Mouse (Mus musculus) intestine, postnatal 0 days (tissue): ENCODE measurements around the gene Kncn. TPM values are rescaled to one million over a fixed set of nuclear protein-coding genes. Genes with fewer than 3 reads are reported as not detected.

ENCODE experiments used
- ATAC-seq: fragments of 200-750 bp; cut with Nextera tagmentation; 2 replicates; pipeline ENCODE4 v1.8.0; 2017; ENCODE audit warnings: mild to moderate bottlenecking, moderate TSS enrichment, moderate library complexity
- H3K27ac ChIP-seq: fragments of 300-500 bp; sonication (generic); 2 replicates; pipeline ENCODE4 v1.5.1; 2014; ENCODE audit warnings: mild to moderate bottlenecking, low read depth, low read length, moderate library complexity
- H3K27me3 ChIP-seq: fragments of 300-500 bp; sonication (generic); replicated peaks from 2 replicates; pipeline ENCODE4 v1.6.1; 2014; ENCODE audit warnings: low read length, mixed read lengths; ENCODE audit not compliant: control insufficient read depth, insufficient read depth
- H3K36me3 ChIP-seq: fragments of 300-500 bp; sonication (generic); 2 replicates; pipeline ENCODE4 v1.6.1; 2014; ENCODE audit warnings: mild to moderate bottlenecking, moderate library complexity; ENCODE audit not compliant: control insufficient read depth, insufficient read depth
- H3K4me1 ChIP-seq: fragments of 300-500 bp; sonication (generic); replicated peaks from 2 replicates; pipeline ENCODE4 v1.6.1; 2014; ENCODE audit warnings: antibody characterized with exemption, low read length, mixed read lengths; ENCODE audit not compliant: control insufficient read depth, insufficient read depth
- H3K4me2 ChIP-seq: fragments of 300-500 bp; sonication (generic); replicated peaks from 2 replicates; pipeline ENCODE4 v1.6.1; 2014; ENCODE audit warnings: low read depth, mild to moderate bottlenecking, moderate library complexity
- H3K4me3 ChIP-seq: fragments of 300-500 bp; sonication (generic); 2 replicates; pipeline ENCODE4 v1.5.1; 2014; ENCODE audit warnings: low read depth, low read length
- H3K9ac ChIP-seq: fragments of 300-500 bp; sonication (generic); 2 replicates; pipeline ENCODE4 v1.6.1; 2014; ENCODE audit warnings: mild to moderate bottlenecking, low read depth, low read length
- H3K9me3 ChIP-seq: fragments of 300-500 bp; sonication (generic); 2 replicates; pipeline ENCODE4 v1.6.1; 2016; ENCODE audit warnings: mixed run types; ENCODE audit not compliant: control insufficient read depth
- CTCF ChIP-seq: sonication (generic); IDR thresholded peaks from 2 replicates; pipeline ENCODE4 v1.5.1; 2016; ENCODE audit warnings: low read depth, mild to moderate bottlenecking, control low read depth, antibody characterized with exemption, moderate library complexity
- WGBS: fragments of 180-500 bp; shearing (Covaris S2); extraction: QIAGEN DNeasy Blood & Tissue Kit; methylation state at CpG from one replicate; pipeline ENCODE4 v1.1.7; 2014; 5-methylcytosine and 5-hydroxymethylcytosine counted together
- polyA plus RNA-seq: library from polyadenylated mRNA; unstranded; fragments of >200 nt; fragmentation: Nextera tagmentation; extraction: Ambion mirVana; gene quantifications from 2 replicates; pipeline ENCODE4 v1.2.1, GENCODE M21; 2015

Kncn gene
- polyA plus RNA-seq, 1 experiment from 2014 or later = not detected

DNA sequence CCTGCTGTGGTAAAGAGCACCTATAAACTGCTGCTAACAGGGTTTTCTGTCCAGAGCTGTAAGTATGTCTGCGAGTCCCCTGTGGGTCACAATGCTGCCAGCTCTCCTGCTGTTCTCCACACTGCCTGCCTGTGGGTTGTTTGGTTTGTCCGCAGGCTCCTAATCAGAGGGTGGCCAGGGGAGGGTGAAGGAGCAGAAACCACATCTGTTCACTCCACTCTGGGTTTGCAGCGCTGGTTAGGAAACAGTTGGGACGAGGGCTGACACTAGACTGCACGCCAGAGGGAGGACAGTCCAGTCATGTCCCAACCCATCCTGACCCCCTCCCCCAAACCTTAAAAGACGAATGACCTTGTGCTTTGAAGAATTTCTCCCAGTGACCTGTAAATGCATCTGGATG is 29.1 kb upstream of the Kncn start:
- Histone ChIP-seq H3K9ac (no peak overlapping the region), H3K9me3 (no peaks in the 10 kb centered on the region), H3K27ac (no peak overlapping the region), H3K4me2 (no peak overlapping the region), H3K4me1 (no peaks in the 10 kb centered on the region), H3K27me3 (no peaks in the 10 kb centered on the region), H3K36me3 (peaks cover 61% of the 10 kb centered on the region), H3K4me3 (no peak overlapping the region)
- ATAC-seq = no peak
- 72% methylated on average over 6 of the region's 6 CpGs for WGBS
- TF ChIP-seq CTCF = no peak

DNA sequence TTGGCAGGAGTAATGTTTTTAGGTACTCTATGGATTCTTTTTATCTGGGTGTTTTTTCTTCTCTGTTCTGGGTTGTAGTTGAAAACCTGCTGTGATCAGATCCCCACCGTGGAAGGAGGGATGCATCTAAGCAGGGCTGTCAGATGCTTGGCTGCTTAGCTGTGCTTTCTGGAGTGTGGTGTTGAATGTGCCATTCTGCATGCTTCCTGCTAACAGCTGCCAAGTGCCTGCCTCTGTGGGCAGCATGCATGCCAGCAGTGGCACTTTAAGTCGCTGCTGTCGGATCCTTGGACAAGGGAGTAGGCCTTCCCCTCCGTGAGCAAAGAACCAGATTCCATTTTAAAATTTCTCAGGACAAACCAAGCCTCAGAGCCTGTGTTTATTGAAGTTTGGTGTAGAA is 28.6 kb upstream of the Kncn start:
- no peak overlapping the region for H3K27ac ChIP-seq
- no peak overlapping the region for H3K4me2 ChIP-seq
- no peak overlapping the region for H3K9ac ChIP-seq
- no peak for ATAC-seq
- H3K27me3 ChIP-seq = no peaks in the 10 kb centered on the region
- peaks cover 63% of the 10 kb centered on the region for H3K36me3 ChIP-seq
- WGBS = 78% methylated on average over 4 of the region's 4 CpGs
- no peak overlapping the region for H3K4me3 ChIP-seq
- TF ChIP-seq CTCF = no peak
- no peaks in the 10 kb centered on the region for H3K9me3 ChIP-seq
- H3K4me1 ChIP-seq = no peaks in the 10 kb centered on the region

DNA sequence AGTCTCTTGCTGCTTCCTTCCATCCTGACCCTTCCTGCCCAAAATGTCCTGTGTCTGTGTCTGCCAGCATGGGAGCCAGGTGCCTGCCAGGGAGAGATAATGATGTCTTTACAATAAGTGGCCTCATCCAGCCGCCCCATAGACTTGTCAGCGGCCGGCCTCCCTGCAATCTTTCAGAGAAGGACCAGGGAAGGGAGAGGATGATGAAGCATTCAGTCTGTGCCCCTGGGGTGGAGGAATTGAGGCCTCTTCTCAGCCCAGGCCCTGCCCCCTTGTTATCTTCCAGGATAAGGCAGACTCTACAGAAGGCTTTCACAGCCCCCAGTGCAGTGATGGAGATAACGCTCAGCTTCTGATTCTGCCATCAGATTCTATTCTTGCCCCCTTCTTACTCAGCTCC is 27.9 kb upstream of the Kncn start:
- H3K4me2 ChIP-seq = no peak overlapping the region
- no peak overlapping the region for H3K4me3 ChIP-seq
- no peaks in the 10 kb centered on the region for H3K27me3 ChIP-seq
- H3K9ac ChIP-seq = no peak overlapping the region
- peaks cover 61% of the 10 kb centered on the region for H3K36me3 ChIP-seq
- TF ChIP-seq CTCF = no peak
- WGBS = 86% methylated on average over 4 of the region's 4 CpGs
- H3K9me3 ChIP-seq = no peaks in the 10 kb centered on the region
- no peak overlapping the region for H3K27ac ChIP-seq
- no peak for ATAC-seq
- H3K4me1 ChIP-seq = no peaks in the 10 kb centered on the region

DNA sequence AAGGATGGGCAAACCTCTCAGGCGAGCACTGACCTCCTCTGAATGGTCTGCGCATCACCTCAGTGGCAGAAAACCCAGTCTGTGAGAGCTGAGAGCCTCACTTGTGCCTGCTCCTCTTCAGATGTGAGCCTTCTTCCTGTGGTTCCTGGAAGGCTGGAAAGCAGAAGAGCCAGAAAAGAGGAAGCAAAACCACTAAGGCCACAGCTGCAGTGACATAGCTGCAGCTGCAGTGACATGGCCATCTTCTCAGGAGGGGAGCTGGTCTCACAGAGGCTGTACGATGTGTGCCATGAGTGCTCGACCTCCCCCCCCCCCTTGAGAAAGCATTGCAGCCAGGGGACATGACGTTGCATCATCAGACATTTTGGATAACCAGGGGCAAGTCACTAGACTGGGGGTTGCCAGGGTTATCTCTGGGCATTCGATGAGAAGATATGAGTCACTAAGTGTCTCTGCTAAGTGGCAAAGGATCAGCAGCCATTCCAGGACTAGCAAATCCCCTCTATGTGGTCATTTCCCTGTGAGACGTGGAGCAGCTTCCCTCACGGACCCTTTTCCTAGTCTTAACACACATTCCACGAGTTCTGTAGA is 26.8 kb upstream of the Kncn start:
- Histone ChIP-seq H3K27me3 (no peaks in the 10 kb centered on the region), H3K4me3 (no peak overlapping the region), H3K4me1 (no peaks in the 10 kb centered on the region), H3K36me3 (peaks cover 60% of the 10 kb centered on the region), H3K9me3 (no peaks in the 10 kb centered on the region), H3K27ac (no peak overlapping the region), H3K9ac (no peak overlapping the region), H3K4me2 (no peak overlapping the region)
- WGBS = 81% methylated on average over 9 of the region's 9 CpGs
- no peak for ATAC-seq
- no peak for TF ChIP-seq CTCF

DNA sequence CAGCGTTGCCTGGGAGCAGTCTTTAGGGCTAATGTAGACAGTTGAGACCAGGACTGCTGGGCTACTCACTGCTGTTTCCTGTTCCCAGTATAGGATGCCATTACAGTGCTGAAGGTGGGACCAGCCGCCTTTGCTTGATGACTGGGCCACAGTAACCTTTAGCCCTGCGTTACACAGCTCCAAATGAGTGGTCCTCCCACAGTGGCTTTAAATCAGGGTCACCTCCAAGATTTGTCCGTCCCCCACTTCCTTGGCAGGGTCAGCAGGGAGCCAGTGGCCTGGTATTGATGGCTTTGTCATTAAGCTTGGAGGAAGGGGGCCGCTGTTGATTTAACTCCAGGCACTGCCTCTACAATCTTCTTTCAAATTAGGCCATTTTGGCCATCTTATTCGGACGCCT is 20.8 kb upstream of the Kncn start:
- 78% methylated on average over 7 of the region's 7 CpGs for WGBS
- no peak overlapping the region for H3K4me3 ChIP-seq
- TF ChIP-seq CTCF = no peak
- H3K27me3 ChIP-seq = no peaks in the 10 kb centered on the region
- H3K9ac ChIP-seq = no peak overlapping the region
- H3K9me3 ChIP-seq = no peaks in the 10 kb centered on the region
- no peak for ATAC-seq
- H3K4me2 ChIP-seq = no peak overlapping the region
- H3K27ac ChIP-seq = no peak overlapping the region
- peaks cover 53% of the 10 kb centered on the region for H3K36me3 ChIP-seq
- H3K4me1 ChIP-seq = no peaks in the 10 kb centered on the region

DNA sequence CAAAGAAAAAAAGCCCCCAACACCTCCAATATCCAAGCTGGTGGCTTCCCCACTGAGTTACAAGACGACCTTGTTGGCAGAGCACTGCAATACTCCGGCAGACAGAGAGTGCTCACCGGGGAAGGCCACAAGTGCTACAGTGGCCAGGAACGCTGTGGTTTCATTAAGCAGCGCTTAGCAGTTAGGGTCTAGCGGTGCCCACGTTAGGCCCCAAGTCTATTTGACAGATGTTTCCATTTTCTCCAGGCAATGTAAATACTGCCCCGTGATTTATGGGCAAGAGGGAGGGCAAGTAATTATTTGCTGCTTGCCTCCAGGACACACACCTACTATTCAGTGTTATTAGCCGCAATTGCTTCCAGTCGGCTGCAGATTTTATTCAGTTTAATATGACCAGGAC is 20.3 kb upstream of the Kncn start:
- Histone ChIP-seq H3K27me3 (no peaks in the 10 kb centered on the region), H3K4me1 (no peaks in the 10 kb centered on the region), H3K9ac (no peak overlapping the region), H3K9me3 (no peaks in the 10 kb centered on the region), H3K4me2 (no peak overlapping the region), H3K36me3 (peaks cover 50% of the 10 kb centered on the region), H3K4me3 (no peak overlapping the region), H3K27ac (no peak overlapping the region)
- 39% methylated on average over 10 of the region's 10 CpGs for WGBS
- no peak for ATAC-seq
- no peak for TF ChIP-seq CTCF
